Mouse (Mus musculus) heart, postnatal 0 days (tissue): ENCODE data around the gene Rnf150.

ENCODE experiments used
- CTCF ChIP-seq: IDR thresholded peaks from 2 replicates; pipeline ENCODE4 v1.5.1; 2016; ENCODE audit warnings: antibody characterized with exemption, control low read depth, low read depth
- EP300 ChIP-seq: IDR thresholded peaks from 2 replicates; pipeline ENCODE4 v1.6.1; 2016; ENCODE audit warnings: antibody characterized with exemption, low read depth

DNA sequence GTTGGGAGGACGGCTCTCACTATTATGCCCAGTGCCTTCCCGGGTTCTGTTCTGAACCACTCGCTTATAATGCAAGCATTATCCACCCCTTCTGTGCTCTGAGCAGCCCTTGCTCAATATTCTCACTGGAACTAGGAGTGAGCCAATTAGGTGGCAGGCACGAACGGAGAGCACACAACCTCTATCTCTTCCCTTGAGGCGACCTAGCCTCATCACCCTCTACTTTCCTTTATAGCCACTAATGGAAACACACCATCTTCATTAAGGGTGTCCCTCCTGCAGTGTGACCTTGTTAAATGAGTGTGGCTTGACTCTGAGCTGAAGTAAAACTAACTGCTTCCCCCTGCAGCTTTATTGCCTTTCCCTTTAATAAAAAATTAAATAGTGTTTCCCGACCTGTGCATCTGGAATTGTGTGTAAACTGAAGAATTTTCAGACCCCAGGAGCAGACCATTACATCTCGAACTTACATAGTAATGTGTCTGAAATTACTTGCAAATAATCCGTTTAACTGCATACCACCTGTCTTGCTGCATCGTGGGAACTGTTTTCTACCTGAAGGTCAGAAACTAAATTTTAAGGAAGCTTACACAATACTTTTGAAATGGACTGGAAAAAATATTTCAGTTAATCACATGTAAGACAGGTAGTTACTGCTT lies 26.0 kb downstream of the Rnf150 start:
- TF ChIP-seq CTCF (no peak), EP300 (no peak)
